Mouse (Mus musculus) lung, postnatal 0 days (tissue): ENCODE measurements around the gene Rab11fip3.

Source experiments
- CTCF ChIP-seq: IDR thresholded peaks from 2 replicates; pipeline ENCODE4 v1.5.1; 2016; ENCODE audit warnings: antibody characterized with exemption, mild to moderate bottlenecking
- EP300 ChIP-seq: IDR thresholded peaks from 2 replicates; pipeline ENCODE4 v1.6.1; 2016; ENCODE audit warnings: antibody characterized with exemption, mild to moderate bottlenecking, control low read depth

- no peak for TF ChIP-seq CTCF
- peak; percentile 60 for TF ChIP-seq EP300
Measured at GRCm38 (mm10) chr17:26057787-26058567, 11.4 kb downstream of the Rab11fip3 start.
